Mouse (Mus musculus): ENCODE data around the gene Iqca. TPM values are rescaled to one million over a fixed set of nuclear protein-coding genes. Genes with fewer than 3 reads are reported as not detected.

Iqca gene
- polyA plus RNA-seq, 1 experiment from 2014 or later: not detected

DNA sequence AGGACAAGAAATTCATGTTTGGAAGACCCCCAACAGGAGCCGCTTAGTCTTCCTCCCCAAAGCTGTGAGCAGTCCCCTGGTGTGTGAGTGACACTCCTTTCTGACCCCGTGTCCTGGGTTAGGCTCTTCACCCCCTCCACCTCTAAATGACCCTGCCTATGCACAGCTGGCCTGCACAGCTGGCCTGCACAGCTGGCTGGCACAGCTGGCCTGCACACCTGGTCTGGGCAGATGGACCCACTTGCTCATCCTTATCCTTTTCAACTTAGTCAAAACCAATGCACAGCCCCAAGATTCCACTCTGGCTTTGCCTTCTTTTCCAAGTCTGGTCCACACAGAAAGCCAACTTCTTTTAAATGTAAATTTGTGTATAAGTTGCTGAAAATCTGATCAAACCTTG lies 154.5 kb downstream of the Iqca start:
- H3K36me3 ChIP-seq (ENCODE audit: inconsistent target): no peaks in the 10 kb centered on the region
- H3K79me2 ChIP-seq (ENCODE audit: inconsistent target): no peaks in the 10 kb centered on the region
- H3K4me3 ChIP-seq (ENCODE audit: inconsistent target): no peak overlapping the region
- WGBS (ENCODE audit: missing documents): 80% methylated on average over 2 of the region's 2 CpGs
- no peak overlapping the region for H3K27ac ChIP-seq

- no peak overlapping the region for H3K4me3 ChIP-seq (ENCODE audit: inconsistent target)
- H3K79me2 ChIP-seq (ENCODE audit: inconsistent target): no peaks in the 10 kb centered on the region
- H3K27ac ChIP-seq: no peak overlapping the region
- no peaks in the 10 kb centered on the region for H3K36me3 ChIP-seq (ENCODE audit: inconsistent target)
- WGBS (ENCODE audit: missing documents): 71% methylated on average over 7 of the region's 7 CpGs
These were observed 155.1 kb downstream of the Iqca start for GRCm38 (mm10) chr1:89998076-89998475.

DNA sequence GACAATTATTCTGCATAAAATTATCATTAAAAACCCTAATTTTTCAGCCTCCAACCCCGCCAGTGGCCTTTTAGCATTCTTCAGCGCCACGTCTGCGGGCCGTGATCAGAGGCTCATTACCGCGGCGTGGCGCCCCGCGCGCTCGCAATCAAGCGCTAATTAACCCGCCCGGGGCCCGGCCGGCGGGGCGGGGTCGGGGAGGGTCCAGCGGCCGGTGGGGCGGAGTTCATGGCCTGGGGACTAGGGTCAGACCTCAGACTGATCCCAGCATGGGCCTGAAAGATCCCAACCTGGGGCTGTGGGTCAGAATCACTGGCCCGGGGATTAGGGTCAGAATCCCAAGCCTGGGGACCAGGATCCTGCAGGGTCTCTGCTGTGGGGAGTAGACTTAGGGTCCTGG lies 160.9 kb downstream of the Iqca start:
- H3K36me3 ChIP-seq (ENCODE audit: inconsistent target): no peaks in the 10 kb centered on the region
- H3K4me3 ChIP-seq (ENCODE audit: inconsistent target): no peak overlapping the region
- H3K27ac ChIP-seq: no peak overlapping the region
- 8% methylated on average over 24 of the region's 25 CpGs for WGBS (ENCODE audit: missing documents)
- H3K79me2 ChIP-seq (ENCODE audit: inconsistent target): no peaks in the 10 kb centered on the region

Other genes with a start within 250 kb of the Iqca start
- gene Gbx2, start 222.2 kb downstream of the Iqca start, polyA plus RNA-seq (2018): 0.16 to 0.96 TPM in 2 of 3 replicates, not detected in the other
- gene Asb18, start 138.7 kb downstream of the Iqca start, polyA plus RNA-seq (2018): not detected in 3 replicates
- gene Ackr3, start 50.6 kb upstream of the Iqca start, polyA plus RNA-seq (2018): not detected in 3 replicates